Mouse (Mus musculus): ENCODE results near the gene Atg2b. TPM values are rescaled to one million over a fixed set of nuclear protein-coding genes. Genes with fewer than 3 reads are reported as not detected.

Atg2b gene
- polyA plus RNA-seq, 2 experiments = 18.6 to 32.5 TPM

GRCm38 (mm10) chr12:105694021-105694420 lies 9.0 kb upstream of the Atg2b start:
- Histone ChIP-seq H3K4me1 (ENCODE audit: control insufficient read depth, insufficient read depth, low read length) (no peaks in the 10 kb centered on the region), H3K9ac (ENCODE audit: low read depth, low read length, severe bottlenecking) (no peak overlapping the region), H3K4me2 (replicated peaks; ENCODE audit: low read depth, low read length, severe bottlenecking) (no peak overlapping the region), H3K9me3 (ENCODE audit: control insufficient read depth, low read length) (no peaks in the 10 kb centered on the region), H3K27me3 (ENCODE audit: control insufficient read depth, insufficient read depth, low read length) (no peaks in the 10 kb centered on the region), H3K4me3 (replicated peaks; ENCODE audit: low read length) (no peak overlapping the region), H3K27ac (replicated peaks; ENCODE audit: low read depth, low read length) (no peak overlapping the region), H3K36me3 (ENCODE audit: control insufficient read depth, insufficient read depth, low read length) (peaks cover 14% of the 10 kb centered on the region)
- ATAC-seq (ENCODE audit: low FRiP score, low read depth) (no peak), DNase-seq (ENCODE audit: low spot score) (no peak)
- TF ChIP-seq POLR2A (IDR thresholded peaks at IDR 0.05; ENCODE audit: borderline replicate concordance, extremely low read depth, insufficient read depth, insufficient read length) = no peak
- 91% methylated on average over 2 of the region's 2 CpGs for WGBS

- 95% methylated on average over 13 of the region's 13 CpGs for WGBS
- no peak overlapping the region for H3K4me2 ChIP-seq (replicated peaks; ENCODE audit: low read depth, low read length, severe bottlenecking)
- peaks cover 6% of the 10 kb centered on the region for H3K4me1 ChIP-seq (ENCODE audit: control insufficient read depth, insufficient read depth, low read length)
- no peak overlapping the region for H3K9ac ChIP-seq (ENCODE audit: low read depth, low read length, severe bottlenecking)
- H3K27me3 ChIP-seq (ENCODE audit: control insufficient read depth, insufficient read depth, low read length) = no peaks in the 10 kb centered on the region
- TF ChIP-seq POLR2A (IDR thresholded peaks at IDR 0.05; ENCODE audit: borderline replicate concordance, extremely low read depth, insufficient read depth, insufficient read length) = no peak
- H3K36me3 ChIP-seq (ENCODE audit: control insufficient read depth, insufficient read depth, low read length) = peaks cover 14% of the 10 kb centered on the region
- no peak overlapping the region for H3K27ac ChIP-seq (replicated peaks; ENCODE audit: low read depth, low read length)
- DNase-seq (ENCODE audit: low spot score) (no peak), ATAC-seq (ENCODE audit: low FRiP score, low read depth) (no peak)
- H3K4me3 ChIP-seq (replicated peaks; ENCODE audit: low read length) = no peak overlapping the region
- H3K9me3 ChIP-seq (ENCODE audit: control insufficient read depth, low read length) = no peaks in the 10 kb centered on the region
These were observed 4.4 kb upstream of the Atg2b start for GRCm38 (mm10) chr12:105689435-105689834.

- Histone ChIP-seq H3K27me3 (ENCODE audit: control insufficient read depth, insufficient read depth, low read length) (no peaks in the 10 kb centered on the region), H3K4me1 (ENCODE audit: control insufficient read depth, insufficient read depth, low read length) (peaks cover 7% of the 10 kb centered on the region), H3K4me2 (replicated peaks; ENCODE audit: low read depth, low read length, severe bottlenecking) (no peak overlapping the region), H3K9ac (ENCODE audit: low read depth, low read length, severe bottlenecking) (no peak overlapping the region), H3K4me3 (replicated peaks; ENCODE audit: low read length) (no peak overlapping the region), H3K27ac (replicated peaks; ENCODE audit: low read depth, low read length) (no peak overlapping the region), H3K9me3 (ENCODE audit: control insufficient read depth, low read length) (no peaks in the 10 kb centered on the region), H3K36me3 (ENCODE audit: control insufficient read depth, insufficient read depth, low read length) (peaks cover 11% of the 10 kb centered on the region)
- DNase-seq (ENCODE audit: low spot score) = no peak
- no peak for TF ChIP-seq POLR2A (IDR thresholded peaks at IDR 0.05; ENCODE audit: borderline replicate concordance, extremely low read depth, insufficient read depth, insufficient read length)
- WGBS = 82% methylated on average over 3 of the region's 4 CpGs
- no peak for ATAC-seq (ENCODE audit: low FRiP score, low read depth)
These were observed 3.5 kb upstream of the Atg2b start for GRCm38 (mm10) chr12:105688546-105688945.

GRCm38 (mm10) chr12:105687416-105687815 lies 2.4 kb upstream of the Atg2b start:
- TF ChIP-seq POLR2A (IDR thresholded peaks at IDR 0.05; ENCODE audit: borderline replicate concordance, extremely low read depth, insufficient read depth, insufficient read length) = no peak
- no peaks in the 10 kb centered on the region for H3K27me3 ChIP-seq (ENCODE audit: control insufficient read depth, insufficient read depth, low read length)
- no peak for ATAC-seq (ENCODE audit: low FRiP score, low read depth)
- no peaks in the 10 kb centered on the region for H3K9me3 ChIP-seq (ENCODE audit: control insufficient read depth, low read length)
- 91% methylated on average over 4 of the region's 4 CpGs for WGBS
- no peak for DNase-seq (ENCODE audit: low spot score)
- no peak overlapping the region for H3K27ac ChIP-seq (replicated peaks; ENCODE audit: low read depth, low read length)
- peaks cover 11% of the 10 kb centered on the region for H3K36me3 ChIP-seq (ENCODE audit: control insufficient read depth, insufficient read depth, low read length)
- H3K9ac ChIP-seq (ENCODE audit: low read depth, low read length, severe bottlenecking) = no peak overlapping the region
- no peak overlapping the region for H3K4me3 ChIP-seq (replicated peaks; ENCODE audit: low read length)
- H3K4me1 ChIP-seq (ENCODE audit: control insufficient read depth, insufficient read depth, low read length) = peaks cover 13% of the 10 kb centered on the region
- no peak overlapping the region for H3K4me2 ChIP-seq (replicated peaks; ENCODE audit: low read depth, low read length, severe bottlenecking)

- DNase-seq (ENCODE audit: low spot score) = no peak
- WGBS = 97% methylated on average over 3 of the region's 3 CpGs
- no peak for ATAC-seq (ENCODE audit: low FRiP score, low read depth)
- no peak overlapping the region for H3K4me2 ChIP-seq (replicated peaks; ENCODE audit: low read depth, low read length, severe bottlenecking)
- peaks cover 6% of the 10 kb centered on the region for H3K36me3 ChIP-seq (ENCODE audit: control insufficient read depth, insufficient read depth, low read length)
- no peak overlapping the region for H3K4me3 ChIP-seq (replicated peaks; ENCODE audit: low read length)
- no peak overlapping the region for H3K9ac ChIP-seq (ENCODE audit: low read depth, low read length, severe bottlenecking)
- no peaks in the 10 kb centered on the region for H3K27me3 ChIP-seq (ENCODE audit: control insufficient read depth, insufficient read depth, low read length)
- H3K4me1 ChIP-seq (ENCODE audit: control insufficient read depth, insufficient read depth, low read length) = peaks cover 13% of the 10 kb centered on the region
- no peak for TF ChIP-seq POLR2A (IDR thresholded peaks at IDR 0.05; ENCODE audit: borderline replicate concordance, extremely low read depth, insufficient read depth, insufficient read length)
- no peak overlapping the region for H3K27ac ChIP-seq (replicated peaks; ENCODE audit: low read depth, low read length)
- no peaks in the 10 kb centered on the region for H3K9me3 ChIP-seq (ENCODE audit: control insufficient read depth, low read length)
These were observed 1.8 kb upstream of the Atg2b start for GRCm38 (mm10) chr12:105686791-105687190.
